In the genomic region with DNA sequence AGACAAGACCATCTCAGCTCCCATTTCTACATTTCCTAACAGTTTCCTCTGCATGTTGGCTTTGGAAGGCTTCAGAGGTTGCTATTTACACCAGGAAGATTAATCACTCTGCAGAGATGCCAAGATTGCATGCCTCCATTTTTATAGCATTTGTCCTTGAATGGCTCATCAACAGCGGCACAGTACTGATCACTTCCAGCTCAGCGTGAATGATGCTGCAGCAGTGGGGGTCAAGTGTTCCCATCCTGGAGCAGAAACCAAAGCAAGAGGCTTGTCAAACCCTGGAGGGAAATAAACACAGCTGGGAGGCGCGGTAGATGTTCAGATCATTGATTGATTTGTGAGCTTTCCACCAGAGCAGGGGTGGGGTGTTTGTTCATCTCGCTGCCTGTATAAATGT, we compare ENCODE assay signal across 22 mouse cellular contexts.
DNase-seq lines count a peak whose midpoint lies in the region; ATAC-seq and TF ChIP-seq lines count a peak whose summit lies in the region.
"Had no signal": no experiment of that assay in that cellular context is flagged by ENCODE, and none has a peak within 500 bp of the region (broad histone marks: within the 10 kb centered on the region; RNA-seq: fewer than 3 reads in every experiment).

No protein-coding gene starts in this region.

- no peaks in the 10 kb centered on the region for H3K27me3 ChIP-seq in hindbrain, embryonic 16.5 days (replicated peaks; ENCODE audit: control insufficient read depth, insufficient read depth, low read length)
- no peaks in the 10 kb centered on the region for H3K27me3 ChIP-seq in hindbrain, embryonic 11.5 days (ENCODE audit: control insufficient read depth, insufficient read depth, low read length)
- H3K27me3 ChIP-seq: embryonic facial prominence, embryonic 13.5 days; forebrain, embryonic 15.5 days; heart, embryonic 13.5 days; limb, embryonic 13.5 days; liver, embryonic 13.5 days; lung, embryonic 15.5 days; midbrain, embryonic 15.5 days had no signal

- WGBS in hindbrain, embryonic 16.5 days, result 48% methylated on average over 5 of the region's 5 CpGs
- 65% methylated on average over 5 of the region's 5 CpGs for WGBS in hindbrain, embryonic 11.5 days

- no peak for DNase-seq in hindbrain, embryonic 11.5 days (ENCODE audit: low spot score)
- peak; percentile 4 for DNase-seq in layer of hippocampus, adult 9-11 months
- DNase-seq in layer of hippocampus, adult 11-12 months (ENCODE audit: low spot score), result no peak
- peak; percentile 54 for DNase-seq in brain, adult 2 months (ENCODE audit: low read depth, low spot score)
- DNase-seq in brain, embryonic 14.5 days (ENCODE audit: low read depth), result peak; percentile 26
- no peak for DNase-seq in ovary, postnatal 36 days (ENCODE audit: low spot score)
- DNase-seq: adrenal gland, adult 8-10 months; cerebellum, adult 11 months; cerebellum, postnatal 10 days; gastrocnemius, postnatal 10 days; heart, adult 11 months; layer of hippocampus, postnatal 36 days; liver, embryonic 13.5 days; thymus, adult 18-20 months had no signal

- H3K27ac ChIP-seq in hindbrain, embryonic 16.5 days (ENCODE audit: low read depth, low read length), result no peak overlapping the region
- H3K27ac ChIP-seq in hindbrain, embryonic 11.5 days (ENCODE audit: low read depth, low read length), result no peak overlapping the region
- H3K27ac ChIP-seq: embryonic facial prominence, embryonic 13.5 days; forebrain, embryonic 15.5 days; heart, embryonic 13.5 days; limb, embryonic 13.5 days; liver, embryonic 13.5 days; lung, embryonic 15.5 days; midbrain, embryonic 15.5 days had no signal

- no peak for TF ChIP-seq CTCF in brain, embryonic 14.5 days (IDR thresholded peaks at IDR 0.05; ENCODE audit: borderline replicate concordance, extremely low read depth, insufficient read depth, insufficient read length)

- H3K9ac ChIP-seq in hindbrain, embryonic 16.5 days (ENCODE audit: low read depth, low read length), result no peak overlapping the region
- H3K9ac ChIP-seq in hindbrain, embryonic 11.5 days (ENCODE audit: low read depth, low read length), result no peak overlapping the region
- H3K9ac ChIP-seq: embryonic facial prominence, embryonic 13.5 days; forebrain, embryonic 15.5 days; heart, embryonic 13.5 days; limb, embryonic 13.5 days; liver, embryonic 13.5 days; lung, embryonic 15.5 days; midbrain, embryonic 15.5 days had no signal

- H3K36me3 ChIP-seq in hindbrain, embryonic 16.5 days (ENCODE audit: control insufficient read depth, insufficient read depth, low read length), result no peaks in the 10 kb centered on the region
- H3K36me3 ChIP-seq in hindbrain, embryonic 11.5 days (ENCODE audit: control insufficient read depth, insufficient read depth, low read length), result no peaks in the 10 kb centered on the region
- H3K36me3 ChIP-seq: embryonic facial prominence, embryonic 13.5 days; forebrain, embryonic 15.5 days; heart, embryonic 13.5 days; limb, embryonic 13.5 days; liver, embryonic 13.5 days; lung, embryonic 15.5 days; midbrain, embryonic 15.5 days had no signal

- no peak overlapping the region for H3K4me2 ChIP-seq in hindbrain, embryonic 16.5 days (ENCODE audit: low read length)
- no peak overlapping the region for H3K4me2 ChIP-seq in hindbrain, embryonic 11.5 days (replicated peaks; ENCODE audit: low read depth, low read length)
- H3K4me2 ChIP-seq: embryonic facial prominence, embryonic 13.5 days; forebrain, embryonic 15.5 days; heart, embryonic 13.5 days; limb, embryonic 13.5 days; liver, embryonic 13.5 days; lung, embryonic 15.5 days; midbrain, embryonic 15.5 days had no signal

- H3K4me1 ChIP-seq in hindbrain, embryonic 16.5 days (ENCODE audit: control insufficient read depth, insufficient read depth, low read depth, low read length), result no peaks in the 10 kb centered on the region
- H3K4me1 ChIP-seq in hindbrain, embryonic 11.5 days (replicated peaks; ENCODE audit: control insufficient read depth, insufficient read depth, low read length), result no peaks in the 10 kb centered on the region
- H3K4me1 ChIP-seq: embryonic facial prominence, embryonic 13.5 days; forebrain, embryonic 15.5 days; heart, embryonic 13.5 days; limb, embryonic 13.5 days; liver, embryonic 13.5 days; lung, embryonic 15.5 days; midbrain, embryonic 15.5 days had no signal

- no peaks in the 10 kb centered on the region for H3K9me3 ChIP-seq in hindbrain, embryonic 16.5 days (ENCODE audit: control insufficient read depth, low read length)
- H3K9me3 ChIP-seq in hindbrain, embryonic 11.5 days (ENCODE audit: control insufficient read depth, low read length), result no peaks in the 10 kb centered on the region
- H3K9me3 ChIP-seq: embryonic facial prominence, embryonic 13.5 days; forebrain, embryonic 15.5 days; heart, embryonic 13.5 days; limb, embryonic 13.5 days; liver, embryonic 13.5 days; lung, embryonic 15.5 days; midbrain, embryonic 15.5 days had no signal

- peak; percentile 45; the same call in 1 of the 2 replicates for ATAC-seq in hindbrain, embryonic 16.5 days
- ATAC-seq in hindbrain, embryonic 11.5 days (ENCODE audit: low FRiP score), result no peak
- ATAC-seq: forebrain, embryonic 15.5 days; inflammation-experienced regulatory T-cells, adult 6 months; midbrain, embryonic 15.5 days had no signal

- no peak overlapping the region for H3K4me3 ChIP-seq in hindbrain, embryonic 16.5 days (ENCODE audit: low read length)
- H3K4me3 ChIP-seq in hindbrain, embryonic 11.5 days (ENCODE audit: low read depth, low read length), result no peak overlapping the region
- H3K4me3 ChIP-seq: embryonic facial prominence, embryonic 13.5 days; forebrain, embryonic 15.5 days; heart, embryonic 13.5 days; limb, embryonic 13.5 days; liver, embryonic 13.5 days; lung, embryonic 15.5 days; midbrain, embryonic 15.5 days had no signal

- TF ChIP-seq POLR2A in brain, embryonic 14.5 days (IDR thresholded peaks at IDR 0.05; ENCODE audit: borderline replicate concordance, extremely low read depth, insufficient read depth, insufficient read length, poor library complexity, severe bottlenecking), result no peak

Comparison
In these comparisons a context has a peak if more than half of its experiments do, and no peak if none do; other contexts are left out.
1. DNase-seq: peak in layer of hippocampus, adult 9-11 months (single experiment), brain, adult 2 months (single experiment) and brain, embryonic 14.5 days (single experiment); none in hindbrain, embryonic 11.5 days (single experiment), layer of hippocampus, adult 11-12 months (single experiment) and ovary, postnatal 36 days (single experiment).